Mouse (Mus musculus): ENCODE results near the gene Cmtm2a. TPM values are rescaled to one million over a fixed set of nuclear protein-coding genes. Genes with fewer than 3 reads are reported as not detected.
"Not testable (repeated sequence)": the region's sequence is repeated elsewhere in the genome, so short reads cannot be mapped to it uniquely, and the experiment has no call there.

Cmtm2a gene
- polyA plus RNA-seq, 1 experiment from 2014 or later = not detected

GRCm38 (mm10) chr8:104332665-104333631 is 40.0 kb upstream of the Cmtm2a start:
- Histone ChIP-seq H3K4me3 (replicated peaks) (no peak overlapping the region), H3K4me2 (no peak overlapping the region), H3K36me3 (no peaks in the 10 kb centered on the region), H3K9ac (no peak overlapping the region), H3K9me3 (replicated peaks) (no peaks in the 10 kb centered on the region), H3K27me3 (no peaks in the 10 kb centered on the region), H3K4me1 (replicated peaks) (peaks cover 18% of the 10 kb centered on the region), H3K27ac (no peak overlapping the region)
- 23% methylated on average over 5 of the region's 5 CpGs for WGBS (ENCODE audit: insufficient replicate concordance)
- ATAC-seq (ENCODE audit: low read depth) = peak; percentile 79
- DNase-seq = no peak

- not testable (repeated sequence) for H3K9me3 ChIP-seq (replicated peaks); H3K36me3 ChIP-seq; H3K27me3 ChIP-seq; ATAC-seq (ENCODE audit: low read depth); DNase-seq; H3K4me1 ChIP-seq (replicated peaks); H3K4me2 ChIP-seq; H3K9ac ChIP-seq; H3K4me3 ChIP-seq (replicated peaks); H3K27ac ChIP-seq
- WGBS (ENCODE audit: insufficient replicate concordance) = 66% methylated on average over 12 of the region's 12 CpGs
Observed at GRCm38 (mm10) chr8:104321930-104322329, 28.9 kb upstream of the Cmtm2a start, which contains the start of gene Cmtm2b. Cmtm2b (plus strand) TSS chr8:104322230.

- not testable (repeated sequence) for H3K4me2 ChIP-seq; H3K27me3 ChIP-seq; ATAC-seq (ENCODE audit: low read depth); H3K27ac ChIP-seq; H3K4me1 ChIP-seq (replicated peaks); H3K9me3 ChIP-seq (replicated peaks); H3K9ac ChIP-seq; DNase-seq; H3K4me3 ChIP-seq (replicated peaks); H3K36me3 ChIP-seq
- 70% methylated on average over 11 of the region's 11 CpGs for WGBS (ENCODE audit: insufficient replicate concordance)
Observed at GRCm38 (mm10) chr8:104321267-104321666, 28.3 kb upstream of the Cmtm2a start, which contains the start of gene Gm11020. Gm11020 (plus strand) TSS chr8:104321567.

- WGBS (ENCODE audit: insufficient replicate concordance) = 43% methylated on average over 4 of the region's 4 CpGs
- Histone ChIP-seq H3K4me2 (no peak overlapping the region), H3K4me1 (replicated peaks) (peaks cover 3% of the 10 kb centered on the region; the same call in 1 of the 2 replicates), H3K9ac (no peak overlapping the region), H3K9me3 (replicated peaks) (no peaks in the 10 kb centered on the region), H3K4me3 (replicated peaks) (no peak overlapping the region), H3K36me3 (no peaks in the 10 kb centered on the region), H3K27ac (no peak overlapping the region), H3K27me3 (no peaks in the 10 kb centered on the region)
- DNase-seq (no peak), ATAC-seq (ENCODE audit: low read depth) (no peak)
Observed at GRCm38 (mm10) chr8:104313311-104313710, 20.3 kb upstream of the Cmtm2a start.

DNA sequence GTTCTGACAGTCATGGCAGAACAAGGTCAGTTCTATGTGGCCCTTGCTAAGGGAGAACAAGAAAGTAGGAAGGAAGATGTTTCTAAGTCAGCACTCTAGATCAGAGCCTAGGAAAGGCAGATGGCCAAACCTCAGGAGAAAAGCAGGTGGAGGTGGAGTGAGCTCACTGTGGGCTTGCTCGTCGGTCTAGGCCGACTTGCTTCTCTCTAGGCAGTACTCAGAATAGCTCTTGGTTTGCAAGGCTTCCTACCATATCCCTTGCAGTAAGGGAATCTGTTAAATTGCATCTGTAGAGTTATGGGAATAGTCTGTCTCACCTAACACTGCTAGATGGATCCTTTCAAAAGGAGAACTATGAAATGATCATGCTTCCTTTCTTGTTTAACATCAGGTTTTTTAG is 19.0 kb upstream of the Cmtm2a start:
- 72% methylated on average over 3 of the region's 3 CpGs for WGBS (ENCODE audit: insufficient replicate concordance)
- not testable (repeated sequence) for H3K4me3 ChIP-seq (replicated peaks); H3K27ac ChIP-seq; H3K36me3 ChIP-seq; H3K4me1 ChIP-seq (replicated peaks); H3K4me2 ChIP-seq; ATAC-seq (ENCODE audit: low read depth); H3K9me3 ChIP-seq (replicated peaks); H3K27me3 ChIP-seq; DNase-seq; H3K9ac ChIP-seq

DNA sequence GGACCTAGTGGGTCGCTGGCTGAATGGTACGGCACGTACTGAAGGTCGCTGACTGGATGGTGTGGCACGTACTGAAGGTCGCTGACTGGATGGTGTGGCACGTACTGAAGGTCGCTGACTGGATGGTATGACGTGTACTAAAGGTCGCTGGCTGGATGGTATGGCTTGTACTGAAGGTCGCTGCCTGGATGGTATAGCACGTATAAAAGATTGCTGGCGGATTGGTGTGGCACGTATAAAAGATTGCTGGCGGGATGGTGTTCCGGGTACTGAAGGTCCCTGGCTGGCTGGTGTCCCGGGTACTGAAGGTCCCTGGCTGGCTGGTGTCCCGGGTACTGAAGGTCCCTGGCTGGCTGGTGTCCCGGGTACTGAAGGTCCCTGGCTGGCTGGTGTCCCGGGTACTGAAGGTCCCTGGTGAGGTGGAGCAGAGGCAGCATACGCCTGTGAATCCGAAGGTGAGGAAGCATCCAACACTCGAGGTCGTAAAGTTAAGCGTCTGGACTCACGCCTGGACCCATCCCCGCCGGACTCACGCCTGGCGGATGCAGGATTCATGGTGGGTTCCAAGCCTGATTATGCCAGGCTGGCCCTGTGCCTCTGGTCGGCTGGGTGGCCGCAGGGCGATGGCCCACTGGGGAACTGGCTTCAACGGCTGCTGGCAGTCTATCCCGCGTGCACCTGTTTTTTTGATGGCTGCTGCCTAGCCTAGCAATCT is 16.6 kb upstream of the Cmtm2a start, which contains the start of the genes Gm45711 and Cmtm1:
Gm45711 (minus strand) TSS at position 641 of the 715 bp plus-strand sequence.
Cmtm1 (minus strand) TSS at position 705 of the 715 bp plus-strand sequence.
- not testable (repeated sequence) for H3K36me3 ChIP-seq; ATAC-seq (ENCODE audit: low read depth); H3K4me2 ChIP-seq; H3K4me3 ChIP-seq (replicated peaks); H3K4me1 ChIP-seq (replicated peaks); DNase-seq; H3K27me3 ChIP-seq; H3K9me3 ChIP-seq (replicated peaks); H3K9ac ChIP-seq; H3K27ac ChIP-seq
- 80% methylated on average over 36 of the region's 36 CpGs for WGBS (ENCODE audit: insufficient replicate concordance)

GRCm38 (mm10) chr8:104308341-104308740 is 15.4 kb upstream of the Cmtm2a start:
- H3K4me3 ChIP-seq (replicated peaks); H3K4me2 ChIP-seq; DNase-seq; H3K4me1 ChIP-seq (replicated peaks); H3K36me3 ChIP-seq; H3K9me3 ChIP-seq (replicated peaks); H3K9ac ChIP-seq; H3K27me3 ChIP-seq; H3K27ac ChIP-seq; ATAC-seq (ENCODE audit: low read depth): not testable (repeated sequence)
- WGBS (ENCODE audit: insufficient replicate concordance) = 33% methylated on average over 6 of the region's 6 CpGs

DNA sequence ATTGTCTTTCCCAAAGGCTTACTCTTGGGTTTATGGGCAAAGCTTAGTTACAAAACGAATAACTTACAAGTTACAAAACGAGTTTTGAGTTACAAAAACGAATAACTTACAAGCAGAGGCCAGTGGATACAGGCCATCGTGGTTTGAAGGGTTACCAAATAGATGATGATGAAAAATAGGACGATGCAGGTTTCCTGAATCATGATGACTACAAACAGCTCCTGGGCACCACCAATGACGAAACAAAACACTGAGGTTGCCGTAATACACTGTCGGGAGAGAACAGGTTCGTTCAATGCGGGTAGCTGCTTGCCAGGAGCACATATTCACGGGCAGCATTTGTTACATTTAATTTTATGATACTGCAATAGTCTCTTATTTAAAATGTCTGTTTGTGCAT is 12.0 kb upstream of the Cmtm2a start:
- H3K9me3 ChIP-seq (replicated peaks) = no peaks in the 10 kb centered on the region
- no peak overlapping the region for H3K27ac ChIP-seq
- no peaks in the 10 kb centered on the region for H3K27me3 ChIP-seq
- WGBS (ENCODE audit: insufficient replicate concordance) = 74% methylated on average over 11 of the region's 11 CpGs
- no peak overlapping the region for H3K4me2 ChIP-seq
- H3K4me1 ChIP-seq (replicated peaks) = peaks cover 4% of the 10 kb centered on the region; the same call in 1 of the 2 replicates
- no peak overlapping the region for H3K4me3 ChIP-seq (replicated peaks)
- H3K9ac ChIP-seq = no peak overlapping the region
- DNase-seq (no peak), ATAC-seq (ENCODE audit: low read depth) (no peak)
- no peaks in the 10 kb centered on the region for H3K36me3 ChIP-seq

DNA sequence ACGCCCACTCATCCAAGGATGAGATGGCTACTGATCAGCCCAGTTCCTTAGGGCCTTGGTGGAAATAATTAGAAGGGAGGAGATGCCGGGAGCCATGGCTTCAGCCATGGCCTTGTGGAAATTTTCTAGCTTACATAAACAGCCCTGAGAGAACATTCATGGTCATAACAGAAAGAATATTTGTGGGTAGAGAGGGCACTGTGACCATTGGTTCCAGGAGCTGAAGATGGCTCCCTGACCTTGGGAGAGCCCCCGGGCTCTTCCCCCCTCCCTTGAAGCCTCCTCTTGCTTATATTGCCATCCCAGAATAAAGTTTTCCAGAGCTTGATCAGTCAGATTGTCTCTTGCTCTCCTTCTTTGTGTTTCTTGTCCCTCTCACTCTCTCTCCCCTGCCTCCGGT is 9.6 kb upstream of the Cmtm2a start:
- not testable (repeated sequence) for H3K27me3 ChIP-seq; H3K9ac ChIP-seq; H3K9me3 ChIP-seq (replicated peaks); ATAC-seq (ENCODE audit: low read depth); H3K36me3 ChIP-seq; H3K4me1 ChIP-seq (replicated peaks); H3K4me2 ChIP-seq; H3K27ac ChIP-seq; H3K4me3 ChIP-seq (replicated peaks); DNase-seq
- WGBS (ENCODE audit: insufficient replicate concordance) = 71% methylated on average over 4 of the region's 4 CpGs

DNA sequence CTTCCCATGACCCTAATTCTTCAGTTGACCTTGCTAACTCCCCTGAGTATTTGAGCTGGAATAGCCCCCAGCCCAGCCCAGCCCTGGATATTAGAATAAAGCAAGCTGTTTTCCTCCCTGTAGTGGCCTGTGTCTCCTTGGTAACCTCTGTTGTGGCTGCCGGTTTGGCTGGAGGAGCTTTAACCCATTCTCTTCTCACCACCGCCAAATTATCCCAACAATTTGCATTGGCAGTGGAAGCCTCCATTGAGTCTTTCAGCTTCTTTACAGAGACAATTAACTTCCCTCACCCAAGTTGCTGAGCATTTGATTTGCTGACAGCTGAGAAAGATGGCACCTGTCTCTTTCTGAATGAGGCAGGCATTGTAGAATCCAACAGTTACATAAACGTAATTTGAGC is 8.6 kb upstream of the Cmtm2a start:
- DNase-seq; H3K4me1 ChIP-seq (replicated peaks); H3K4me2 ChIP-seq; ATAC-seq (ENCODE audit: low read depth); H3K36me3 ChIP-seq; H3K27me3 ChIP-seq; H3K9me3 ChIP-seq (replicated peaks); H3K27ac ChIP-seq; H3K9ac ChIP-seq; H3K4me3 ChIP-seq (replicated peaks): not testable (repeated sequence)
- 45% methylated on average over 3 of the region's 3 CpGs for WGBS (ENCODE audit: insufficient replicate concordance)

- Histone ChIP-seq H3K27ac (no peak overlapping the region), H3K9ac (no peak overlapping the region), H3K4me1 (replicated peaks) (0 out of 2 replicates have a peak, but pooled peaks cover 3% of the 10 kb centered on the region), H3K36me3 (no peaks in the 10 kb centered on the region), H3K9me3 (replicated peaks) (no peaks in the 10 kb centered on the region), H3K27me3 (no peaks in the 10 kb centered on the region), H3K4me2 (no peak overlapping the region), H3K4me3 (replicated peaks) (no peak overlapping the region)
- no peak for DNase-seq
- 63% methylated on average over 1 of the region's 1 CpGs for WGBS (ENCODE audit: insufficient replicate concordance)
- no peak for ATAC-seq (ENCODE audit: low read depth)
Observed at GRCm38 (mm10) chr8:104294396-104294795, 1.4 kb upstream of the Cmtm2a start.
